Mouse (Mus musculus) megakaryocyte, embryonic 14.5 days (primary cell): ENCODE measurements around the gene Dnaic1. TPM values are rescaled to one million over a fixed set of nuclear protein-coding genes. Genes with fewer than 3 reads are reported as not detected.

Source experiments
- H3K27me3 ChIP-seq: replicated peaks from 2 replicates; pipeline ENCODE3; 2012; ENCODE audit warnings: inconsistent platforms
- H3K36me3 ChIP-seq: replicated peaks from 2 replicates; pipeline ENCODE3; 2012; ENCODE audit warnings: low read length, inconsistent platforms, mixed read lengths
- H3K4me1 ChIP-seq: 2 replicates; pipeline ENCODE4 v1.6.1; 2012; ENCODE audit warnings: inconsistent platforms
- H3K4me3 ChIP-seq: replicated peaks from 2 replicates; pipeline ENCODE3; 2012; ENCODE audit warnings: moderate library complexity, mild to moderate bottlenecking, inconsistent platforms
- H3K9me3 ChIP-seq: 2 replicates; pipeline ENCODE4 v1.6.1; 2012; ENCODE audit warnings: inconsistent platforms
- FLI1 ChIP-seq: IDR thresholded peaks from 2 replicates; pipeline ENCODE4 v1.6.1; 2012; ENCODE audit warnings: low read length, inconsistent platforms, mixed read lengths
- GATA1 ChIP-seq: IDR thresholded peaks from 3 replicates; pipeline ENCODE4 v1.6.1; 2012; ENCODE audit warnings: mixed read lengths, low read length, inconsistent platforms, borderline replicate concordance
- polyA plus RNA-seq: library from polyadenylated mRNA; stranded (reverse); fragments of >175 nt; gene quantifications from 2 replicates; pipeline ENCODE4 v1.2.3, GENCODE M21; 2012; ENCODE audit warnings: low replicate concordance; ENCODE audit not compliant: insufficient read depth

Gene Dnaic1
- polyA plus RNA-seq, 1 experiment = not detected

GRCm38 (mm10) chr4:41639913-41640507 lies 70.4 kb downstream of the Dnaic1 start, which contains the start of gene Enho:
Gene Enho (minus strand): TSS chr4:41640324.
- Histone ChIP-seq H3K36me3 (no peaks in the 10 kb centered on the region), H3K9me3 (peaks cover 32% of the 10 kb centered on the region), H3K4me1 (peaks cover 21% of the 10 kb centered on the region), H3K27me3 (peaks cover 75% of the 10 kb centered on the region), H3K4me3 (peak within 1 kb of the TSS; percentile 86)
- no peak for TF ChIP-seq FLI1

GRCm38 (mm10) chr4:41641199-41641822 lies 71.7 kb downstream of the Dnaic1 start:
- Histone ChIP-seq H3K9me3 (peaks cover 32% of the 10 kb centered on the region), H3K4me1 (peaks cover 21% of the 10 kb centered on the region), H3K36me3 (no peaks in the 10 kb centered on the region), H3K27me3 (peaks cover 70% of the 10 kb centered on the region), H3K4me3 (no peak overlapping the region)
- no peak for TF ChIP-seq GATA1
- no peak for TF ChIP-seq FLI1

GRCm38 (mm10) chr4:41645488-41645887 lies 75.9 kb downstream of the Dnaic1 start:
- Histone ChIP-seq H3K36me3 (no peaks in the 10 kb centered on the region), H3K9me3 (peaks cover 5% of the 10 kb centered on the region), H3K4me3 (no peak overlapping the region), H3K27me3 (peaks cover 45% of the 10 kb centered on the region), H3K4me1 (peaks cover 3% of the 10 kb centered on the region)
- no peak for TF ChIP-seq FLI1
- TF ChIP-seq GATA1 = no peak

- TF ChIP-seq FLI1 = no peak
- TF ChIP-seq GATA1 = no peak
- Histone ChIP-seq H3K4me3 (no peak overlapping the region), H3K36me3 (no peaks in the 10 kb centered on the region), H3K9me3 (peaks cover 5% of the 10 kb centered on the region), H3K4me1 (peaks cover under 1% of the 10 kb centered on the region; the same call in 1 of the 2 replicates), H3K27me3 (peaks cover 34% of the 10 kb centered on the region)
Measured at GRCm38 (mm10) chr4:41648157-41648556, 78.6 kb downstream of the Dnaic1 start.

- TF ChIP-seq FLI1 (no peak), GATA1 (no peak)
- Histone ChIP-seq H3K36me3 (no peaks in the 10 kb centered on the region), H3K27me3 (peaks cover 36% of the 10 kb centered on the region), H3K9me3 (peaks cover 5% of the 10 kb centered on the region), H3K4me3 (no peak overlapping the region), H3K4me1 (peaks cover 3% of the 10 kb centered on the region; the same call in 1 of the 2 replicates)
Measured at GRCm38 (mm10) chr4:41648627-41649026, 79.1 kb downstream of the Dnaic1 start.

GRCm38 (mm10) chr4:41653296-41653695 lies 83.7 kb downstream of the Dnaic1 start:
- peaks cover 3% of the 10 kb centered on the region; the same call in 1 of the 2 replicates for H3K4me1 ChIP-seq
- no peak for TF ChIP-seq FLI1
- no peak for TF ChIP-seq GATA1
- no peaks in the 10 kb centered on the region for H3K36me3 ChIP-seq
- H3K9me3 ChIP-seq = no peaks in the 10 kb centered on the region
- H3K27me3 ChIP-seq = peaks cover 60% of the 10 kb centered on the region
- peak overlapping the region; percentile 44 for H3K4me3 ChIP-seq

GRCm38 (mm10) chr4:41653730-41654129 lies 84.2 kb downstream of the Dnaic1 start:
- H3K27me3 ChIP-seq = peaks cover 63% of the 10 kb centered on the region
- H3K4me3 ChIP-seq = no peak overlapping the region
- H3K36me3 ChIP-seq = no peaks in the 10 kb centered on the region
- no peaks in the 10 kb centered on the region for H3K9me3 ChIP-seq
- H3K4me1 ChIP-seq = peaks cover 3% of the 10 kb centered on the region; the same call in 1 of the 2 replicates
- no peak for TF ChIP-seq FLI1
- TF ChIP-seq GATA1 = no peak

GRCm38 (mm10) chr4:41654217-41654616 lies 84.6 kb downstream of the Dnaic1 start:
- peaks cover 67% of the 10 kb centered on the region for H3K27me3 ChIP-seq
- peaks cover 3% of the 10 kb centered on the region; the same call in 1 of the 2 replicates for H3K4me1 ChIP-seq
- H3K9me3 ChIP-seq = no peaks in the 10 kb centered on the region
- H3K4me3 ChIP-seq = no peak overlapping the region
- no peaks in the 10 kb centered on the region for H3K36me3 ChIP-seq
- TF ChIP-seq GATA1 (no peak), FLI1 (no peak)

- no peaks in the 10 kb centered on the region for H3K9me3 ChIP-seq
- TF ChIP-seq FLI1 = no peak
- peaks cover 73% of the 10 kb centered on the region for H3K27me3 ChIP-seq
- no peak overlapping the region for H3K4me3 ChIP-seq
- H3K36me3 ChIP-seq = no peaks in the 10 kb centered on the region
- peaks cover 3% of the 10 kb centered on the region; the same call in 1 of the 2 replicates for H3K4me1 ChIP-seq
Measured at GRCm38 (mm10) chr4:41655525-41655924, 86.0 kb downstream of the Dnaic1 start.

GRCm38 (mm10) chr4:41658566-41659384 lies 89.2 kb downstream of the Dnaic1 start:
- H3K9me3 ChIP-seq = no peaks in the 10 kb centered on the region
- no peaks in the 10 kb centered on the region for H3K36me3 ChIP-seq
- TF ChIP-seq GATA1 = no peak
- TF ChIP-seq FLI1 = no peak
- peaks cover 86% of the 10 kb centered on the region for H3K27me3 ChIP-seq
- H3K4me1 ChIP-seq = no peaks in the 10 kb centered on the region
- no peak overlapping the region for H3K4me3 ChIP-seq

GRCm38 (mm10) chr4:41659556-41659955 lies 90.0 kb downstream of the Dnaic1 start:
- Histone ChIP-seq H3K4me3 (no peak overlapping the region), H3K4me1 (peaks cover under 1% of the 10 kb centered on the region; the same call in 1 of the 2 replicates), H3K36me3 (no peaks in the 10 kb centered on the region), H3K9me3 (no peaks in the 10 kb centered on the region), H3K27me3 (peaks cover 88% of the 10 kb centered on the region)
- no peak for TF ChIP-seq FLI1
